Mouse (Mus musculus) brown adipose tissue, adult 24 weeks (tissue): ENCODE data around the gene Rassf4. TPM values are rescaled to one million over a fixed set of nuclear protein-coding genes. Genes with fewer than 3 reads are reported as not detected.
A peak's percentile ranks its signal among the peaks of the same experiment; 100 is the strongest.
"Not testable (repeated sequence)": the region's sequence is repeated elsewhere in the genome, so short reads cannot be mapped to it uniquely, and the experiment has no call there.

Experiments used
- H3K27ac ChIP-seq: fragments of 200-500 bp; replicated peaks from 2 replicates; pipeline ENCODE4 v1.5.1; 2012; ENCODE audit warnings: low read depth, mild to moderate bottlenecking, low read length
- H3K4me1 ChIP-seq: fragments of 200-500 bp; 2 replicates; pipeline ENCODE4 v1.6.1; 2012; ENCODE audit warnings: low read length, mixed read lengths; ENCODE audit not compliant: control insufficient read depth, insufficient read depth, insufficient read length
- H3K4me3 ChIP-seq: fragments of 200-500 bp; 2 replicates; pipeline ENCODE4 v1.5.1; 2012; ENCODE audit warnings: low read depth, mild to moderate bottlenecking, low read length, moderate library complexity; ENCODE audit not compliant: insufficient read depth
- polyA plus RNA-seq: library from polyadenylated mRNA; stranded (reverse); fragments of >200 nt; gene quantifications from 2 replicates; pipeline ENCODE4 v1.2.4, GENCODE M21; 2012; ENCODE audit not compliant: missing spikeins, insufficient read depth, insufficient read length

The Rassf4 gene
- polyA plus RNA-seq, 1 experiment = 3.6 TPM

- Histone ChIP-seq H3K27ac (peak overlapping the region; percentile 98), H3K4me3 (no peak overlapping the region), H3K4me1 (peaks cover 50% of the 10 kb centered on the region)
Measured at GRCm38 (mm10) chr6:116635251-116636180, 38.2 kb downstream of the Rassf4 start.

GRCm38 (mm10) chr6:116633741-116634695, 39.7 kb downstream of the Rassf4 start:
- H3K4me1 ChIP-seq = peaks cover 41% of the 10 kb centered on the region
- peak overlapping the region; percentile 98 for H3K27ac ChIP-seq
- no peak overlapping the region for H3K4me3 ChIP-seq

GRCm38 (mm10) chr6:116632129-116632528, 41.6 kb downstream of the Rassf4 start:
- Histone ChIP-seq H3K27ac (no peak overlapping the region), H3K4me1 (peaks cover 25% of the 10 kb centered on the region), H3K4me3 (no peak overlapping the region)

- H3K4me1 ChIP-seq = peaks cover 7% of the 10 kb centered on the region; the same call in 1 of the 2 replicates
- H3K4me3 ChIP-seq = no peak overlapping the region
- no peak overlapping the region for H3K27ac ChIP-seq
Measured at GRCm38 (mm10) chr6:116629766-116630165, 44.0 kb downstream of the Rassf4 start.

GRCm38 (mm10) chr6:116628539-116629171, 45.1 kb downstream of the Rassf4 start, which contains the start of gene Zfp422:
TSS of gene Zfp422 (minus strand) at chr6:116628999.
- Histone ChIP-seq H3K4me3 (peak within 1 kb of the TSS; percentile 97), H3K27ac (peak within 1 kb of the TSS; percentile 65), H3K4me1 (no peaks in the 10 kb centered on the region; the same call in 1 of the 2 replicates)

GRCm38 (mm10) chr6:116628095-116628494, 45.7 kb downstream of the Rassf4 start:
- peak overlapping the region; percentile 97 for H3K4me3 ChIP-seq
- H3K27ac ChIP-seq = peak overlapping the region; percentile 65; the same call in 1 of the 2 replicates
- H3K4me1 ChIP-seq = no peaks in the 10 kb centered on the region; the same call in 1 of the 2 replicates

- not testable (repeated sequence) for H3K27ac ChIP-seq, H3K4me1 ChIP-seq, H3K4me3 ChIP-seq
Measured at GRCm38 (mm10) chr6:116626417-116626816, 47.3 kb downstream of the Rassf4 start.

- no peak overlapping the region for H3K4me3 ChIP-seq
- H3K27ac ChIP-seq = 0 out of 2 replicates have a peak overlapping the region, but pooled peaks have one; percentile 3
Measured at GRCm38 (mm10) chr6:116621318-116622023, 52.3 kb downstream of the Rassf4 start.

GRCm38 (mm10) chr6:116618073-116618472, 55.7 kb downstream of the Rassf4 start:
- H3K27ac ChIP-seq = no peak overlapping the region
- H3K4me3 ChIP-seq = no peak overlapping the region
- 0 out of 2 replicates have a peak, but pooled peaks cover 2% of the 10 kb centered on the region for H3K4me1 ChIP-seq

More at GRCm38 (mm10) chr6:116621318-116622023, 52.3 kb downstream of the Rassf4 start:
- 0 out of 2 replicates have a peak, but pooled peaks cover 2% of the 10 kb centered on the region for H3K4me1 ChIP-seq

GRCm38 (mm10) chr6:116615719-116616118, 58.0 kb downstream of the Rassf4 start:
- Histone ChIP-seq H3K4me3 (no peak overlapping the region), H3K27ac (no peak overlapping the region), H3K4me1 (no peaks in the 10 kb centered on the region)

GRCm38 (mm10) chr6:116607230-116607629, 66.5 kb downstream of the Rassf4 start:
- H3K4me3 ChIP-seq = no peak overlapping the region
- no peaks in the 10 kb centered on the region for H3K4me1 ChIP-seq
- no peak overlapping the region for H3K27ac ChIP-seq

- H3K27ac ChIP-seq, H3K4me1 ChIP-seq, H3K4me3 ChIP-seq: not testable (repeated sequence)
Measured at GRCm38 (mm10) chr6:116600969-116601368, 72.8 kb downstream of the Rassf4 start.

GRCm38 (mm10) chr6:116584095-116584494, 89.7 kb downstream of the Rassf4 start, which contains the start of gene Olfr215:
TSS of gene Olfr215 (minus strand) at chr6:116584195.
- no peaks in the 10 kb centered on the region for H3K4me1 ChIP-seq
- no peak within 1 kb of the TSS for H3K27ac ChIP-seq

More at GRCm38 (mm10) chr6:116584095-116584494, 89.7 kb downstream of the Rassf4 start, which contains the start of gene Olfr215:
- no peak within 1 kb of the TSS for H3K4me3 ChIP-seq
